Mouse (Mus musculus): ENCODE measurements around the gene Ube2n.

Ube2n gene

DNA sequence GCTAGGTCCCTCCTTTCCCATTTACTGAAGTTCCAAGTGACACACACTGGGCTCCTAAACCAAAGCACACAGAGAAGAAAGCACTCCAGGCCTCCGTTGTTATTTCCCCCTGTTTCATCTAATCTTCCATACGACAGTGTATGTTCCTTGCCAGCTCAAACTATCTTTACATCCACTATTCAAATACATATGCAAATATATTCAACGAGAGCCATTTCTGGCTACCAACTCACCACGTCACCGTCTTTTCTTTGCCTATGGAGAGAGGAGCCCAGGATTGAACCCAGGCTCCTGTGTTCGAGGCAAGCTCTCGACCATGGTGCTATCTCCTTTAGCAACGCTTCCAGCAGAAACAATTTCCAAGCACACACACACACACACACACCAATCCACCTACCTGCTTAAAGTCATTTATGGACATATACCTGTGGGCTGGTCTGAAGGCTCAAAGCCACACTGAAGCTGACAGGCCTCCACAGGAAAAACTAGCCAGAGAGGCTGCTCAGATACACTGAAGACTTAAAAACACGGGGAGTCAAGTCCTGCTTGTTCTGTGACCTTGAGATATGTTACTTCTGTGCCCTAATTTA is 45.5 kb downstream of the Ube2n start:
- no peak for DNase-seq (ENCODE audit: low read depth)

DNA sequence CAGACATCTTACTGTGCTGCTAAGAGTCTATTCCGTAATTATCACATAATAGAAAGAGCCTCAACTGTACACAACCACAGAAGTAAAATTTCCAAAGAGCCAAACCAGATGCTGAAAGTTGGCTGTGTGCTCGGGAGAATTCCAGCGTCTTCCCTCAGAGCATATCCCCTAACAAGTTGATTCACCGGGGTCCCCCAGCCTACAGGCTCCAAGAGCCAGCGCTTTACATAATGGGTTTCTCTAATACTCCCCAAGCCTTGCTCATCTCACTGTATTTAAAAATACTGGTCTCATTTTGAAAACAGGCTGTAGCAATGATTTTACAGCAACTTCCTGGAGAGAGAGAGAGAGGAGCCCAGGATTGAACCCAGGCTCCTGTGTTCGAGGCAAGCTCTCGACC is 46.7 kb downstream of the Ube2n start:
- no peak for DNase-seq (ENCODE audit: low read depth)

DNA sequence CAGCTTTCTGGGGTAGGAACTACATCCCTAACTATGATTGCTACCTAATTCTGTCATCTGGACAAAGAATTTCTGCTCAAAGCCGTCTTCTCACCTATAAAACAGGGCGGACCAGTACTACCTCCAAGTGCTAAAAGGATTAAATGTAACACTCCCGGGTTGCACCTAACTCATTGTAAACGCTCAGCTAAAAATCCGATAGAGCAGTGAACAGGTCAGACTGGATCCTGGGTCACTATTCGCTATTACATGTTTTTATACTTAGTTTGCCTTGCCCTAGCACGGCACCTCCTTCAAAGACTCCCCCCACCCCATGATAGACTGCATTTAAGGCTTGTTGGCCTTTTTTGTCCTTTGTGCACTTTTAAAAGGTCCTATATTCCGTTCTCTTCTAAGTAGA is 47.5 kb downstream of the Ube2n start:
- DNase-seq (ENCODE audit: low read depth): no peak

DNA sequence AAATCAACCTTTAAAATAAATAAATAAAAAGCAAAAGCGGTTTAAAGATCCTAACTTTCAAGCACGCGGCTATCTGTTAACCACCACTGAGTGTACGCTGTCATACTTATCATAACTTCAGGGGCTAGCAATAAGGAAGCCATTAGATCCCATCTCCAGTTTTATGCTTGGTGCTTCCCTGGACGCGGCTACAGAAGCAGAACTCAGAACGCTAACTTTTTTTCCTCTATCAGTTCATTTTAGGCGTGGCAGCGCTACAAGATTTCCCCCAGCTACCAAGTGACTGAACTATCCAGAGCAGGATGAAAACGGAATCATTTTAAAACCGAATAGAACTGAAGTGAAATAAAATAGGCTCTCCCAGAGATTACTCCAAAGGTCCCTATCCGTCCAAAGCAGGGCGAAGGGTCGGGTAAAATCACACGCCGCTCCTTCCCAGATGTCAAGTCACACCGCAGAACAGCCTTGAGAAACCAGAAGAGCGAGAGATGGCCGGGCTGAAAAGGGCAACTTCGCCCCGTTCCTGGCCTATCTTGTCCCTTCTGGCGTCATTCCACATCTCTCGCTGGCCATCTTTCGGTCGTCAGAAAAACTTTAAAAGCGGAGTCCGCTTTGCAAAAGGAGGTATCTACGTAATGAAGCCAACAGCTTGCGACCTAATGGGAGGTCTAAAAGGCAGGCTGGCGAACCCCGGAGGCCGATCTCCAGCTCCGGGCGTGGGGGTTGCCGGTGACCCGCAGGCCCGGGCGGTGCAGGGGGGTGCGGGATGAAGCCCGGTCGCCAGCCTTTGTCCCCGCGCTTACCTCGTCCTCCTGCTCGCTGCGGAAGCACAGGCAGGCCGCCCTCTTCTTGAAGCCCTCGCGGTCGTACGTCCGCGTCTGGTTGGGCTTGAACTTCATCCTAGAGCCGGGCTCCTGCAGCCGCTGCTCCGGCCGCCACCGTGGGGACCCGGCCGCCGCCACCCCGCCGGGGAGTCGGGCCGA is 48.2 kb downstream of the Ube2n start:
- DNase-seq (ENCODE audit: low read depth): no peak

DNA sequence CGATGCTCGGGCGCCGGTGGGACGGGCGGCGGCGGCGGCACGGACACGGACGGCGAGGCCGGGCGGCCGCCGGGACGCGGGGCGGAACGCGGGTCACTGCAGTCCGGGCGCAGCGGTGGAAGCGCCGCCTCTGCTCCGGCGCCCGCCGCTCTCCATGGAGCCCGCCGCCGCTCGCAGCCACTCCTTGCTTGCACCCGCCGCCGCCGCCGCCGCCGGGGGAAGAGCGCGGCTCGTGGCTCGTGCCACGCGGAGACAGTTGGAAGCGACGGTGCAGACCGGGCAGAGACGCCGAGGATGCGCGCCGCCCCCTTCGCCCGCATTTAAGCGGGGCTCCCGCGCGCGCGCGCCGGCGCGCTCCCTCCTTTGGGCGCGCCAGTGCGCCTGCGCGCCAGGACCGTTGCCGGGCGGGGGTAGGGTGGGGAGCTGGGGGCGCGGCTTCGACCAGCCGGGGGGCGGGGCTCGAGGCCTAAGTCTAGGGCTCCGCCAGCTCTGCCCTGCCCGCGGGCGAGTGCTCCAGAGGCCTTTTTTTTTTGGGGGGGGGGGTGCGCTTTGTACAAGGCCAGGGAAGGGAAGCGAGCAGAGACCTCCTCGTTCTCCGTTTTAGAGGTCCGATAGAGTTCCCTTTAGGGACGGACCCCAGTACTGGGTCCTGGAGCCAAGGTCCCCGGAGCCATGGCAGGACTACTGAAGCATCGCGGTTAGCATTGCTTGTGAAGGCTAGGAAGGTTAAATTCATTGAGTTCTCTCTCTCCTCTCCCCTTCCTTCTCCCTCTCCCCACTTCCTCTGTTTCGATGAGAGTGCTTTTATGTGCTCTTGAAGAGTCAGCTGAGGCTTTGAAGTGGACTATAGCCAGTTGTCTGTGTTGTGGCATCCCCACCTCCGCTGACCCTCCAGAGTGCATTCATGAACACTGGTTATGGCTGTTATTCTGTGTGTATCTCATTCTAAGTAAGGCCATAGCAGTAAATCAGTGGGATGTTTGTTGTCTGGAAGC is 49.2 kb downstream of the Ube2n start, which contains the start of gene Nudt4:
Nudt4 (minus strand) TSS at position 296 of the 995 bp plus-strand sequence.
- DNase-seq (ENCODE audit: low read depth): peak; percentile 77

DNA sequence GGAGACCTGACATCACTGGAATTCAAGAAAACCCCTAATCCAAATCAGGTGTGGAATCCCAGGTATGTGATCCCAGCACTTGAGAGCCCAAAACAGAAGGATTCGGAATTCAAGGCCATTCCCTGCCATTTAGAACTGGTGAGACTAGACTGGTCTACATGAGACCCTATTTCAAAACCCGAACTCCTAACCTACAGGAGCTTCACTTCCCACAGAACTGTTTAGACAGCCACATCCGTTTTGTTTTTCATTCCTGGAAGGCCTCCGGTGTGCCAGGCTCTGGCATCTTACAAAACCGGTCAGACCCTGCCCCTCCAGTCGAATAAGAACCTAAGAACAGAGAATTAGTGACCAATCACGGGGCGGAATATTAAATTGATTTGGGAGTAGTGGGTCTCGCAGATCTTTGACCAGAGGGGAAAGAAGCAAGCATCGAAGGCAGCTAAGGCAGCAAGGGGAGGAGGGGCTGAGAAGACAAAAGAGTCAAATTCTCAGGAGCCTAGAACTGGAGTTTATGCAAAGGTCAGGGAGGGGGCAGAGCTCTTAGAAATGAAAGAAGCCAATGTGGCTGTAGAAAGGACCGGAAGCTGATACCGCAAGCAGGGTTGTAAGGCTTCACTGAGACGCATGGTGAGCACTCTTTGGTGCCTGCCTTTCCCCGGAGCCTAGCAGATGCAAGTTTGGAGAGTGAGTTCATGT is 50.4 kb downstream of the Ube2n start:
- no peak for DNase-seq (ENCODE audit: low read depth)

DNA sequence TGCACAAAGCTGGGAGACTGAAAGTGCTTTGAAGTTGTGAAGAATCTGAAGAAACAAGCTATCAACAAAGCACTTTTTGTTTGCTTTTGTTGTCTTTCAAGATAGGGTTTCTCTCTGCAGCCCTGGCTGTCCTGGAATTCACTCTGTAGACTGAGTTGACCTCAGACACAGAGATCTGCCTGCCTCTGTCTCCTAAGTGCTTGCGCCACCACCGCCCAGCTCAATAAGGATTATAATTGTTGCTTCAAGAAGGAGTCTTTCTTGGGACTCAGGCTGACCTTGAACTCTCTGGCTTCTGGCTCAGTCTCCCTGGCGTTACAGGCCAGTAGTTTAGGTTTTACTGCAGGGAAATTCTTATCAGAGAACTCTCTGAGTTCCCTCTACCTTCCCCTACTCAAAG is 51.8 kb downstream of the Ube2n start:
- no peak for DNase-seq (ENCODE audit: low read depth)

DNA sequence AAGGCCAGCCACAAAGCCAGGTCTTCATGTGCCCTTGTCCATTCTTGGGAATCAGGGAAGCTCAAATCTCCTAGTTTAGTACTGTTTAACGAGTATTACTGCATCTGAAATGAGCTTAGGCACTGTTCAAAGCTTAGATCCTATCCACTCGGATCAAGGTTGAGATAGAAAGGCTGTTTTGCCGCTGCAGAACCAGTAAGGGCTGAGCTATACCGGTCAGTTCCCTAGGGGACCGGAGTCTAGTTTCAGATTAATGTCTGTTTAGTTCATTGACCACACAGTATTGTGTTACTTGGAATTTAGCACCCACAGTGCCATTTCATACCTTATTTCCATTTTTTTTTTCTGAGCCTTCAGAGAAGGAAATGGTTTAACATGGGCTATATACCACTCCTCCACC is 52.6 kb downstream of the Ube2n start:
- DNase-seq (ENCODE audit: low read depth): no peak

DNA sequence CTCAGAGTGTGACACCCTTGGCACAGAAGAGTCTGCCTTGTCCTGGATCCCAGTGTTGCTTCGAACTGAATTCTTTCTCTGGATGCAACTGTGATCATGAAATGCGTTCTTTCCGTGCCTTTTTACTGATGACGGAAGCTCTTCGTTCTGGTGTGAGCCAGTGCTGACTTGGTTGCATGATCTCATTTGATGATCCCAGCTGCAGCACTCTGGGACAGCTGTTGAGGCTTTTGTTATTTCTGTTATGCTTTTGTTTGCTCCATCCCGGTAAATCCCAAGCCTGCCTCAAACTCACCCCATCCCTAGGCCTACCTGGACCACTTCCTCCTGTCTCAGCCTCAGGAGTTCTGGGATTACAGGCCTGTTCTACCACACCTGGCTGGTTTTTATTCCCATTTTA is 53.1 kb downstream of the Ube2n start:
- DNase-seq (ENCODE audit: low read depth): no peak

DNA sequence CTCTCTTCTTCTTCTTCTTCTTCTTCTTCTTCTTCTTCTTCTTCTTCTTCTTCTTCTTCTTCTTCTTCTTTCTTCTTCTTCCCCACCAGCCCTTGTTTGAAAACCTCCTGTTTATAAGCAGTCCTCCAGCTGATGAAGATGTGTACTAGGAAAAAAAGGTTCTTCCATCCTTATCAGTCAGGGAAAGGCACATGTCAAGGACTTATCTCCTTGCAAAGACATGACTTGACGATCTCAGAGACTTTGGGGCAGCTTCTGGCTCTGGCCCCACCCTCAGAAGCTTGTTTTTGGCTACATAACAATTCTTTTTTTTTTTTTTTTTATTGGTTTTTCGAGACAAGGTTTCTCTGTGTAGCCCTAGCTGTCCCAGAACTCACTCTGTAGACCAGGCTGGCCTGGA is 54.5 kb downstream of the Ube2n start:
- no peak for DNase-seq (ENCODE audit: low read depth)

DNA sequence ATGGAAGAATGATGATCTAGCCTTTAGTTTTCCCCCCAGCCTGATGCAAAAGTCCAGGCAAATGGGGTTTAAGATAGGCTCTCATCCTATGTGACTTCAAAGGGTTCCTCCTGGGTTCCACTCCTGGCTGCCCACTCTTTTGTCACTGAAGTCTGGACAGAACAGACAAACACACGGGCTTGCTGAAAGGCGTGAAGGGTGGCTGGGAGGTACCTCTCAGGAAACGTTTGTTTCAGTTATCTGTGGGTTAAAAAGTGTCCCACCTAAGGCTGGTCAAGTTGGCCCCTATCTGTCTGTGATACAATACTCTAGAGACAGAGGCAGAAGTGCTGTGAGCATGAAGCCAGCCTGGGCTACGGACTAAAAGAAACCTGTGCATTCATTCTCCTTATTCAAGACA is 60.0 kb downstream of the Ube2n start:
- DNase-seq (ENCODE audit: low read depth): no peak

DNA sequence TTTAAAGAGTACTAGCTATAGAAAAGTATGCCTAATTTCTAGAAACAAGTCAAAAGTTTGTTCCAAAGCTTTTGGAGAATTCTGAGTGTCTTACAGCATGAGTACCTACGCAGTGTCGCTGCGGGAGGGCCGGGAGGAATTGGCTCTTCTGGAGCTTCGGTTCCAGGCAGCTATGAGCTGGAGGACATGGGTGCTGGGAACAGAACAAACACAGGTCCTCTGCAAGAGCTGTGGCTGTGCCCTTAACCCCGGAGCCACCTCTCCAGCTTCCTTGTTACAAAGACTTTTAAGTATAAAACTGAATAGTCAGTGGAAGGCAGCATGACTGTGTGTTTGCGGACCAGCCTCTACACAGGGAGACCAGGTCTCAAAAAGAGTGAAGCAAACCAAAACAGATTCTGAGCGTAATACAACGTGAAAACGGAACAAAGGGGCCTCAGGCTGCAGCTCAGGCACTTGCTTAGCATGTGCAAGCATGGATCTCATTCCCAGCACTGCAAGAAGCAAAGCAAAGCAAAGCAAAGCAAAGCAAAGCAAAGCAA is 61.0 kb downstream of the Ube2n start:
- DNase-seq (ENCODE audit: low read depth): no peak

DNA sequence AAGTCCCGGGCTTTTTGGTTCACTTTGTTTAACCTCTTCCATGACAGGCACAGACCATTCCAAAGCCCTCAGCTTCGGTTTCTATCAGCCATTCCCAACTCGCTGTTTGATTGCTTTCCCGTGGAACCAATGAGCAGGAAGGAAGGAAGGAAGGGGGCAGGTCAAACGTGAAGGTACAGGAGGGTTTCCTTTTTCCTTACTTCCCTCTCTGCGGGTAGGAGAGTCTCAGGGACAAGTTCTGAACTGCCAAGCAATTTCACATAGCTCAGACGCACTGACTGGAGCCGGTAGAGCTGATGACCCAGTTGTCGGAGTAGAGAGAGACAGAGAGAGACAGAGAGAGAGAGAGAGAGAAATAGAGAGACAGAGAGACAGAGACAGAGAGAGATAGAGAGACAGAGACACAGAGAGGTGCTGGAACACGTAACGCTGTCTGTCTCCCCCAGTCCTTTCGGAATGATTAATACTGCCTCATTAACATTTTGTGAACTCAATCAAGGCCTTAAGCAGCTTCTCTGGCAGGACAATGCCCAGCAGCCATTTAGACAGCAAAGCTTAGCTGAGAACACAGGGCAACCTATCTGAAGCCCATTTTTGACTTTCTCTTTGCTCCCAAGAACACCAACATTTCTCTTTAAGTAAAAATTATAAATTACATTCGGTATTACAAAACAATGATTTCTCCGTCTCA is 62.1 kb downstream of the Ube2n start:
- no peak for DNase-seq (ENCODE audit: low read depth)

DNA sequence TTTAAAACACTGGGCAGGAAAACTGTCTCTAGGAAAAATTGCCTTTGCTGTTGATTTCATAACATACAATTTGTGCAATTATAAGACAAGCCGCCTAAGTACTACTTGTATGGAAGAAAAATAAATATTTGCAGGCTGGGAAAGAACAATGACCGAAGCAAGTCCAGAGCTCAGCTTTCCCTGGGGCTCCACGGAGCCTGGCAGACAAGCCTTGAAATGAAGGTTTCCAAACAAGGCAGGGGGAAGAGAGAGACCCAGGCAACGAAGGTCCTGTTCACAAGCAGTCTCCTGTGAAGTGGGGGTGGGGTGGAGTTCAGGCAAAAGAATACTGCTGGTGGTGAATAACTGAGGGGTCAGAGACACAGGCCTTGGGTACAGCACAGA is 62.6 kb downstream of the Ube2n start:
- no peak for DNase-seq (ENCODE audit: low read depth)

DNA sequence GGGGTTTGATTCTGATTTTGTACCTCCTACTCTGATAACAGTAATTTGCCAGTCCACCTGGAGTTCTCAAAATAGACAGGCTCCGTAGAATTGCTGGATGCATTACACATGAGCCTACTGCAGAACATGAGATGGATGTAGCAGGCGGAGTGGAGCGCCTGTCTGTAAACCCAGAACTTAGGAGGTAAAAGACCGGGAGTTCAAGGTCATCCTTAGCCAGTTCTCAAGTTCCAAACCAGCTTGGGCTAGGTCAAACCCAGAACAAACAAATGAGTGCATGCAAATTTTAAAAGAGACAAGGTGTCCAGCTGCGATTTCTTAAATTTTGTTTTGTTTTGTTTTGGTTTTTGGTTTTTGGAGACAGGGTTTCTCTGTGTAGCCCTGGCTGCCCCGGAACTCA is 70.6 kb downstream of the Ube2n start:
- DNase-seq (ENCODE audit: low read depth): no peak

DNA sequence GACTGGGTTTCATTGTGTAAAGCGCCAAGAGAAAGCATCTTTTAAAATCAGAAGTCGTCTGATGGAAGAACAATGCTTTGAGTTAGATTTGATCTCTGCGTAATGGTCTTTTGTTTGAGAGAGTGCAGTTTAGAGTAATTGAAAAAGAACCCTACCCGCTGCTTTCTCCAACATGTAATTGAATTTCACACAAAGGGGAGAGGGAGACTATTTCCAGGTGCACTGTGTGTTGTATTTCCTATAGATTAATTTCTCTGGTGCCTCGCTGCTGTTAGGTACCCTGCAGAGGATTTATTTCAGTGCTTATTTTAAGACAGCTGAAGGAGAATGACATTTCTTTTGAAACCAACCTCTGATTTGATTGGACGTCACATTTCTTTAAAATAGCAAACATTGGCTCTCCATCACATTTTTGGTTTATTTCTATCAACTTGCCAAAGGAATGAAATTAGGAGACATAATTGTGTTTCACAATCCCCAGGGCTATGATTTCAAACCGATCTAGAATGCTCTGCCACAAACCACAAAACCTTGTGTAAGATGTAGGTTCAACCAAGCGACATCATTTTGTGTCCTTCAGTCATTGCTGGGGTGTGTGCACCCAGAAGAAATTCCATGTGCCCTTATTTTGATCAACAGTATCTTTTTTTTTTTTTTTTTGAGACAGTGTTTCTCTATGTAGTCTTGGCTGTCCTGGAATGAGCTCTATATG is 72.7 kb downstream of the Ube2n start:
- DNase-seq (ENCODE audit: low read depth): no peak

DNA sequence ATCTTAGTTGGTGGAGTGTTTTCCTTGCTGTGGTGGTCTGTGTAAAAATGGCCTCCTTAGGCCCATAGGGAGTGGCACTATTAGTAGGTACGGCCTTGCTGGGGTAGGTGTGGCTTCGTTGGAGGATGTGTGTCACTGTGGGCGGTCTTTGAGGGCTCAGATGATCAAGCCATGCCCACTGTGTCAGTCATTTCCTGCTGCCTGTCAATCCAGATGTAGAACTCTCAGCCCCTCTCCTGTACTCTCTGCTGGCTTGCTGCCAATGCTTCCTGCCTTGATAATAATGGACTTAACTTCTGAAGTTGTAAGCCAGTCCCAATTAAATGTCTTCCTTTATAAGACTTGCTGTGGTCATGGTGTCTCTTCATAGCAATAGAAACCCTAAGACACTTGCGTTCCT is 74.3 kb downstream of the Ube2n start:
- DNase-seq (ENCODE audit: low read depth): no peak

DNA sequence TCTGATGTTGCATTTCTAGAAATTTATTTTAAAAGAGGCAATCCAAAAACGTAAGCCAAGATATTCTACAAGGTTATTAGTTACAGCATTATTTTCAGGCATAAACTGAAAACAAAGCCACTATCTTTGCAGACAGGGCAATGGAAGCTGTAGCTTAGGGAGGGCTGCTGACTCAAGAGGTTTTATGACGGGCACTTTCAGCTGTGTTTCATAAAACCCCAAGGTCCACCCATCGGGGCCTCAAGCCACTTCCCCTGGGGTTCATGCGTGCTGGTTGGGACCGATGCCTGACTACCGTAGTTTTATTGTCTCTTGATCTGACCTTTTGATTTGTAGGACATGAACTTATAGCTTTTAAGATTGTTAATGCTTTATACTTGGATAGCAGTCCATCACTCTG is 75.3 kb downstream of the Ube2n start:
- no peak for DNase-seq (ENCODE audit: low read depth)

DNA sequence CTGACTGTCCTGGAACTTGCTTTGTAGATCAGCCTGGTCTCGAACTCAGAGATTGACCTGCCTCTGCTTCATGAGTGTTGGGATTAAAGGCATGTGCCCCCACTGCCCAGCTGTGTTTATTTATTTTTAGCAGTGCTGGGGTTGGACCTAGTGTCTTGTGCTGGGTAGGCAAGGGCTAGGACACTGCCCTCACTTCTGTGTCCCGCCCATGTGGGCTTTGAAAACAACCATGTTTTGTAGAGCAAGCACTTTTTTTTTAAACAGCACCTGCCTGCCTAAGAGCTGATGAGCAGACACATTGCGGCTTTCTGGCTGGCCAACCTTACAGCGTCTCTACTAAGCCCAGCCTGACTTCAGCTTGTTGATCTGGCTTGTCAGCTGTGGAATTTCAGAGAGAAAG is 76.3 kb downstream of the Ube2n start:
- DNase-seq (ENCODE audit: low read depth): no peak

DNA sequence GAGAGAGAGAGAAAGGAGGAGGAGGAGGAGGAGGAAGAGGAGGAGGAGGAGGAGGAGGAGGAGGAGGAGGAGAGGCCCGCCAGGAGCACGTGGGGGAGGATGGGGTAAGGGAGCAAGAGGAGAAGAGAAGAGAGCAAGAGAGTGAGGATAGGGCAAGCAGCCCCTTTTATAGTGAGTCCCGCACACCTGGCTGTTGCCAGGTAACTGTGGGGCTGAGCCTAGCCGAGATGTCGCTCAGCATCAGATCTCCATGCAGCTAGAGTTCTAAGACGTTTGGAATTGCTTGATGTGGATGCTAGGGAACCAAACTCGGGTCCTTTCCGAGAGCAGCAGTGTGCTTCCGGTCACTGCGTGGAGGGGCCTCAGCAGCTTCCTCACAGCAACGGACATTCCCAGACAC is 79.5 kb downstream of the Ube2n start:
- no peak for DNase-seq (ENCODE audit: low read depth)

All from c-Kit-positive CD71-negative TER-119-negative erythroid progenitor cells, embryonic 14.5 days (primary cell).